Mouse (Mus musculus) left cerebral cortex, adult 18-20 months (tissue): ENCODE data around the gene Slit1. TPM values are rescaled to one million over a fixed set of nuclear protein-coding genes. Genes with fewer than 3 reads are reported as not detected.
A peak's percentile ranks its signal among the peaks of the same experiment; 100 is the strongest.

Experiments
- DNase-seq, 2 experiments: peaks; one replicate each; pipeline ENCODE4 v3.0.0; 2021 to 2022; ENCODE audit warnings: low spot score in 2 of 2, mixed read lengths in 1 of 2
- total RNA-seq, 2 experiments: library from RNA; stranded (reverse); gene quantifications; 2 replicates each; pipeline ENCODE4 v1.2.3; 2021

Gene Slit1
- total RNA-seq, 2 experiments from 2014 or later, result 48.6 to 56.6 TPM

GRCm38 (mm10) chr19:41725491-41725890 lies 18.0 kb downstream of the Slit1 start:
- DNase-seq, result no peak

- DNase-seq, result no peak
These were observed 18.5 kb downstream of the Slit1 start for GRCm38 (mm10) chr19:41724831-41725470.

- no peak for DNase-seq
These were observed 20.1 kb downstream of the Slit1 start for GRCm38 (mm10) chr19:41723337-41723736.

GRCm38 (mm10) chr19:41719436-41719835 lies 24.0 kb downstream of the Slit1 start:
- no peak for DNase-seq

- no peak for DNase-seq
These were observed 26.9 kb downstream of the Slit1 start for GRCm38 (mm10) chr19:41716233-41717218.

- no peak for DNase-seq
These were observed 29.0 kb downstream of the Slit1 start for GRCm38 (mm10) chr19:41714431-41714917.

- no peak for DNase-seq
These were observed 30.6 kb downstream of the Slit1 start for GRCm38 (mm10) chr19:41712829-41713228.

- no peak for DNase-seq
These were observed 31.8 kb downstream of the Slit1 start for GRCm38 (mm10) chr19:41711665-41712064.

- DNase-seq, result no peak
These were observed 33.8 kb downstream of the Slit1 start for GRCm38 (mm10) chr19:41709497-41710165.

GRCm38 (mm10) chr19:41707850-41708249 lies 35.6 kb downstream of the Slit1 start:
- no peak for DNase-seq

- no peak for DNase-seq
These were observed 37.2 kb downstream of the Slit1 start for GRCm38 (mm10) chr19:41706094-41706828.

GRCm38 (mm10) chr19:41705416-41705815 lies 38.0 kb downstream of the Slit1 start:
- no peak for DNase-seq

GRCm38 (mm10) chr19:41702638-41703037 lies 40.8 kb downstream of the Slit1 start:
- no peak for DNase-seq

GRCm38 (mm10) chr19:41698857-41699424 lies 44.5 kb downstream of the Slit1 start:
- DNase-seq, result no peak

- DNase-seq, result no peak
These were observed 45.5 kb downstream of the Slit1 start for GRCm38 (mm10) chr19:41697807-41698515.

GRCm38 (mm10) chr19:41697111-41697806 lies 46.2 kb downstream of the Slit1 start:
- peak; percentile 87 to 93 for DNase-seq

GRCm38 (mm10) chr19:41696443-41696842 lies 47.0 kb downstream of the Slit1 start:
- DNase-seq, result no peak

GRCm38 (mm10) chr19:41695046-41695445 lies 48.4 kb downstream of the Slit1 start:
- peak in 1 of 2 experiments; percentile 43 for DNase-seq

GRCm38 (mm10) chr19:41694610-41695009 lies 48.9 kb downstream of the Slit1 start:
- no peak for DNase-seq
